Mouse (Mus musculus) stomach, postnatal 0 days (tissue): ENCODE data around the gene Rnf111. TPM values are rescaled to one million over a fixed set of nuclear protein-coding genes. Genes with fewer than 3 reads are reported as not detected.

Experiments used
- ATAC-seq: fragments of 200-750 bp; cut with Nextera tagmentation; 2 replicates; pipeline ENCODE4 v1.8.0; 2017; ENCODE audit not compliant: low FRiP score, low TSS enrichment
- DNase-seq: peaks from one replicate; pipeline ENCODE4 v3.0.0-alpha.2; 2016; ENCODE audit warnings: low spot score
- H3K27ac ChIP-seq: fragments of 300-500 bp; sonication (generic); replicated peaks from 2 replicates; pipeline ENCODE4 v1.5.1; 2014; ENCODE audit warnings: mild to moderate bottlenecking, control low read depth
- H3K27me3 ChIP-seq: fragments of 300-500 bp; sonication (generic); 2 replicates; pipeline ENCODE4 v1.6.1; 2014; ENCODE audit warnings: low read length; ENCODE audit not compliant: control insufficient read depth, insufficient read depth
- H3K36me3 ChIP-seq: fragments of 300-500 bp; sonication (generic); 2 replicates; pipeline ENCODE4 v1.6.1; 2014; ENCODE audit warnings: low read length, mixed read lengths; ENCODE audit not compliant: control insufficient read depth, insufficient read depth
- H3K4me1 ChIP-seq: fragments of 300-500 bp; sonication (generic); replicated peaks from 2 replicates; pipeline ENCODE4 v1.6.1; 2014; ENCODE audit warnings: antibody characterized with exemption; ENCODE audit not compliant: control insufficient read depth, insufficient read depth
- H3K4me2 ChIP-seq: fragments of 300-500 bp; sonication (generic); replicated peaks from 2 replicates; pipeline ENCODE4 v1.6.1; 2014; ENCODE audit warnings: low read depth, mild to moderate bottlenecking, control low read depth, moderate library complexity
- H3K4me3 ChIP-seq: fragments of 300-500 bp; sonication (generic); 2 replicates; pipeline ENCODE4 v1.5.1; 2014; ENCODE audit warnings: low read depth, low read length, control low read depth
- H3K9ac ChIP-seq: fragments of 300-500 bp; sonication (generic); 2 replicates; pipeline ENCODE4 v1.6.1; 2014; ENCODE audit warnings: mild to moderate bottlenecking, low read length, control low read depth, mixed read lengths
- H3K9me3 ChIP-seq: fragments of 300-500 bp; sonication (generic); 2 replicates; pipeline ENCODE4 v1.6.1; 2016; ENCODE audit warnings: low read length; ENCODE audit not compliant: control insufficient read depth
- CTCF ChIP-seq: IDR thresholded peaks from 2 replicates; pipeline ENCODE4 v1.5.1; 2016; ENCODE audit warnings: antibody characterized with exemption, low read depth, mild to moderate bottlenecking, moderate library complexity
- EP300 ChIP-seq: optimal IDR thresholded peaks from 2 replicates; pipeline ENCODE3; 2016; ENCODE audit warnings: antibody characterized with exemption
- WGBS: fragments of 180-500 bp; shearing (Covaris S2); extraction: QIAGEN DNeasy Blood & Tissue Kit; methylation state at CpG from one replicate; pipeline ENCODE4 v1.1.7; 2014; 5-methylcytosine and 5-hydroxymethylcytosine counted together
- polyA plus RNA-seq: library from polyadenylated mRNA; unstranded; fragments of >200 nt; fragmentation: Nextera tagmentation; extraction: Ambion mirVana; gene quantifications from 2 replicates; pipeline ENCODE4 v1.2.1, GENCODE M21; 2015

Rnf111 gene
- polyA plus RNA-seq, 1 experiment from 2014 or later = 11.2 TPM

DNA sequence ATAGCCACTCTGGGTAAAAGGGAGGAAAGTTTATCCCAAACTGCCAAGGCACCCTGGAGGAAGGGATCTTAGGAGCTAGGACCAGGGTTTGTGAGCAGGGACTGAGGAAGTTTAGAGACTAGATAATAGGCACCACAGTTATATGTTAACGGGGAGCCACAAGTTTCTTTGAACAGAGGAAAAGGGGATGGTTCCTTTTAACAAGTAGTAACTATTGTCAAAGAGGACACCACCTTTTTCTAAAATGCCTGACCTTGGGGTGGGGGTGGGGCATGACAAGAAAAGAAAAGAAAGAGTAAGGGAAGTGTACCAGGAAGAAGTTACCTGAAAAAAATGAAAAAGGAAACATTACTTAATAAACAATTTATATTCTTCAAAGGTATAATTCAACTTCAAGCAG lies 12.3 kb downstream of the Rnf111 start:
- H3K4me2 ChIP-seq = no peak overlapping the region
- no peaks in the 10 kb centered on the region for H3K9me3 ChIP-seq
- no peaks in the 10 kb centered on the region for H3K27me3 ChIP-seq
- ATAC-seq (no peak), DNase-seq (no peak)
- no peak overlapping the region for H3K27ac ChIP-seq
- 68% methylated on average over 1 of the region's 1 CpGs for WGBS
- TF ChIP-seq CTCF (no peak), EP300 (no peak)
- no peak overlapping the region for H3K9ac ChIP-seq
- H3K4me1 ChIP-seq = no peaks in the 10 kb centered on the region
- no peaks in the 10 kb centered on the region for H3K36me3 ChIP-seq
- H3K4me3 ChIP-seq = no peak overlapping the region

DNA sequence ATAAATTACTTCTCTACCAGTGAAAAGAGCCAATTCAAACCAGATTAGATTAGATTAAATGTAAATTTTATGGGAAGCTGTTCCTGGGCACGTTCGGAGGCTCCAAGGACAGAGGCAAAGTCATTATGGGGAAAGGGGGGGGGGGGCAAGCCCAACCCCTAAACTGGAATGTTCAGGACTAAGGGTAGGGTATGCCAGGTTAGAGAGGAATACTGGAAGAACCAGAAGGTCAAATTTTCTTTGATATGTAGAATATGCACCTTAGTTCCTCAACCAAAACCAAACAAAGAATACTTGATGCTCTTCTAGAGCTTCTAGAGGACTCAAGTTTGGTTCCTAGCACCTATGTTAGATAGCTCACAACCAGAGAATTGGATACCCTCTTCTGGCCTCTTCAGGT lies 16.1 kb downstream of the Rnf111 start:
- ATAC-seq (no peak), DNase-seq (no peak)
- Histone ChIP-seq H3K36me3 (no peaks in the 10 kb centered on the region), H3K9me3 (no peaks in the 10 kb centered on the region), H3K27me3 (no peaks in the 10 kb centered on the region), H3K4me1 (no peaks in the 10 kb centered on the region), H3K4me2 (no peak overlapping the region), H3K4me3 (no peak overlapping the region), H3K9ac (no peak overlapping the region), H3K27ac (no peak overlapping the region)
- TF ChIP-seq EP300 (no peak), CTCF (no peak)
- WGBS = 45% methylated on average over 2 of the region's 2 CpGs

DNA sequence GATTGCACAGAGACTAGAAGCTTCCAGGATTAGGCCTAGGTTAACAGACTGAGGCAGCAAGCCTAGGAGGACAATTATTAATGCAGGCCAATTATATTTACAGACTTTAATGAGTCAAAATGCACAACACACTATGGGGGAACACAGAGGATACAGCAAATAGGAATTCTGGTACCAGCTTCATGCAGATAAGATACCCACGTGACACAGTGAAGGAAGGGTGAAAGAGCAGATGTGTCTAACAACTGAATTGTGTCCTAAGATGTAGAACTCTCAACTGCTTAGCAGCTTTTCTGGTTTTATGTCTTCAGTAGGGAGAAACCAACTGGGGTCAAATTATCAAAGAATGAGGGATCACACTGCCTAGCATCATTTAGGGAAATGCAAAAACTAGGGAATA lies 17.7 kb downstream of the Rnf111 start:
- Histone ChIP-seq H3K4me3 (no peak overlapping the region), H3K9me3 (no peaks in the 10 kb centered on the region), H3K27me3 (no peaks in the 10 kb centered on the region), H3K4me2 (no peak overlapping the region), H3K9ac (no peak overlapping the region), H3K27ac (no peak overlapping the region), H3K4me1 (no peaks in the 10 kb centered on the region), H3K36me3 (no peaks in the 10 kb centered on the region)
- DNase-seq (no peak), ATAC-seq (no peak)
- TF ChIP-seq EP300 (no peak), CTCF (no peak)
- 80% methylated on average over 1 of the region's 1 CpGs for WGBS

DNA sequence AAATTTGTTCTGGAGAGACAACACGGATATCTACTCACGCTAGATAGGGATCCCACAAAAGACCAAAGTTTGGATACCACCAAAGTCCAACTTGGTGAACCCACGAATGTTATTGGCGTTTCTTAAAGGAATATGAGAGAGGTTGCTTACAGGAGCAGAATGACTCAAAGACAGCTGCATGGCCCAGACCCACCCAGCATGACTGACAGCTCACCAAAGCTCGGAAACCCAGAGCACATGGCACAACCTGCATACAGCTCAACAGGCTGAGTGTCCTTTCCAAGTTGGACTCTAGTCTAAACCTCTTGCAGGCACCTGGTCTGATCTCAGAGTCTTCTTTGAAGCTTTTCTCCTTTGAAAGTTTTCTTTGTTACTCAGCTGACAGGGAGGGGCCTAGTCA lies 20.0 kb downstream of the Rnf111 start:
- DNase-seq = no peak
- no peak overlapping the region for H3K4me3 ChIP-seq
- no peak; the same call in 1 of the 2 replicates for ATAC-seq
- no peaks in the 10 kb centered on the region for H3K9me3 ChIP-seq
- H3K4me2 ChIP-seq = no peak overlapping the region
- H3K27me3 ChIP-seq = no peaks in the 10 kb centered on the region
- no peak overlapping the region for H3K9ac ChIP-seq
- WGBS = 84% methylated on average over 5 of the region's 5 CpGs
- no peaks in the 10 kb centered on the region for H3K4me1 ChIP-seq
- no peak overlapping the region for H3K27ac ChIP-seq
- no peaks in the 10 kb centered on the region for H3K36me3 ChIP-seq
- TF ChIP-seq CTCF (no peak), EP300 (no peak)

DNA sequence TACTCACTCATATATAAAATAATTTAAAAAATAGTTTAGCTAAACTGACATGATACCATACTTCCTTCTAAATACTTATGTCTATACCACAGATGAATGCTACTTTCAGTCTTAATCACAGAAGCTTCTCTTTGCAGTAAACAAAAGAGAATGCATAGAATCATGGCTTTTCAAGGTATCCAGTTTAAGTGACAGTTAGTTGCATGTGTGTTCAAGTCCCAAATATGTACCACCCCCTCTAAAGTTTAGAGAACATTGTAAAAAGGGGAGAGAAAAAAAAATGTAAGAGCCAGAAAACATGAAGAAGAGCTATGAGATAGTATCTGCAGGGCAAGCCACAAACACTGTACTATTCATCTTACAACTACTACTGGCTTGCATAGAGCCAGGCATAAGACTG lies 21.7 kb downstream of the Rnf111 start:
- no peak overlapping the region for H3K4me2 ChIP-seq

DNA sequence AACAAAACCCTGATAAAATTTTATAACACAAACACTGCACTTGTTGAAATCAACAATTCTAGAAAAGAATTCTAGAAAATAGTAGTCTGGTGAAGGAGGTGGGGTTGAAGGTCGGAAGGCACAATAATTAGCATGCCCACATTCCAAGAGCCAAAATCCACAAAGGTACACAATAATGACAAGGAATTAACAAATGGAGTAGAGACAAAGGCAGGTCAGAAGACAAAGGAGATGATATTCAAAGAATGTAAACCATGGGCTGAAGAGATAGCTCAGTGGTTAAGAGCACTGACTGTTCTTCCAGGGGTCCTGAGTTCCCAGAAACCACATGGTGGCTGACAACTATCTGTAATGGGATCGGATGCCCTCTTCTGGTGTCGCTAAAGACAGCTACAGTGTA lies 26.3 kb downstream of the Rnf111 start:
- TF ChIP-seq CTCF = no peak
- no peak for TF ChIP-seq EP300
- no peak overlapping the region for H3K4me3 ChIP-seq
- peaks cover 4% of the 10 kb centered on the region for H3K36me3 ChIP-seq
- H3K4me2 ChIP-seq = no peak overlapping the region
- WGBS = 84% methylated on average over 3 of the region's 3 CpGs
- ATAC-seq (no peak), DNase-seq (no peak)
- no peaks in the 10 kb centered on the region for H3K9me3 ChIP-seq
- no peaks in the 10 kb centered on the region for H3K27me3 ChIP-seq
- no peaks in the 10 kb centered on the region for H3K4me1 ChIP-seq
- no peak overlapping the region for H3K27ac ChIP-seq
- H3K9ac ChIP-seq = no peak overlapping the region

More for the DNA sequence above, 21.7 kb downstream of the Rnf111 start:
- H3K9ac ChIP-seq = no peak overlapping the region
- no peak for DNase-seq
- TF ChIP-seq EP300 (no peak), CTCF (no peak)
- H3K4me3 ChIP-seq = no peak overlapping the region
- no peak for ATAC-seq
- H3K27me3 ChIP-seq = no peaks in the 10 kb centered on the region
- H3K36me3 ChIP-seq = no peaks in the 10 kb centered on the region
- no peaks in the 10 kb centered on the region for H3K9me3 ChIP-seq
- H3K4me1 ChIP-seq = no peaks in the 10 kb centered on the region
- H3K27ac ChIP-seq = no peak overlapping the region
